Mouse (Mus musculus) left cerebral cortex, adult 2 months (tissue): ENCODE data around the gene Coa4. TPM values are rescaled to one million over a fixed set of nuclear protein-coding genes. Genes with fewer than 3 reads are reported as not detected.

Experiments used
- DNase-seq, 2 experiments: peaks; one replicate each; pipeline ENCODE4 v3.0.0; 2021 to 2022; ENCODE audit warnings: low spot score in 2 of 2, mixed read lengths in 1 of 2; ENCODE audit errors: extremely low spot score in 1 of 2
- H3K27ac ChIP-seq: fragments of 200-600 bp; 2 replicates; pipeline ENCODE4 v1.8.1; 2022
- H3K4me3 ChIP-seq: fragments of 200-600 bp; 2 replicates; pipeline ENCODE4 v1.8.1; 2022
- CTCF ChIP-seq: fragments of 200-600 bp; IDR thresholded peaks from 2 replicates; pipeline ENCODE4 v1.8.1; 2022; ENCODE audit warnings: antibody characterized with exemption, mild to moderate bottlenecking, moderate library complexity
- intact Hi-C: fragments of 180-260 bp; cut with DNase I; formaldehyde crosslinking; loops from one replicate; pipeline ENCODE4 v1.15.1; 2025
- total RNA-seq, 2 experiments: library from RNA; stranded (reverse); gene quantifications; 2 replicates each; pipeline ENCODE4 v1.2.3; 2021

Coa4 gene
- total RNA-seq, 2 experiments from 2014 or later: 9.3 to 12.3 TPM

GRCm38 (mm10) chr7:100496791-100497190 is 40.1 kb upstream of the Coa4 start:
- no peak for DNase-seq
- TF ChIP-seq CTCF: no peak
- H3K27ac ChIP-seq: no peak overlapping the region; the same call in 1 of the 2 replicates
- intact Hi-C loops: no loop called here
- H3K4me3 ChIP-seq: no peak overlapping the region

- intact Hi-C loops: no loop called here
- no peak overlapping the region for H3K4me3 ChIP-seq
- no peak for DNase-seq
- no peak for TF ChIP-seq CTCF
- no peak overlapping the region for H3K27ac ChIP-seq
These were observed 39.5 kb upstream of the Coa4 start for GRCm38 (mm10) chr7:100497402-100497801.

- H3K4me3 ChIP-seq: no peak overlapping the region
- intact Hi-C loops: no loop called here
- H3K27ac ChIP-seq: no peak overlapping the region
- no peak for TF ChIP-seq CTCF
- no peak for DNase-seq
These were observed 38.9 kb upstream of the Coa4 start for GRCm38 (mm10) chr7:100497982-100498381.

GRCm38 (mm10) chr7:100499465-100499864 is 37.4 kb upstream of the Coa4 start:
- DNase-seq: no peak
- intact Hi-C loops: no loop called here
- no peak for TF ChIP-seq CTCF
- H3K27ac ChIP-seq: no peak overlapping the region
- no peak overlapping the region for H3K4me3 ChIP-seq

GRCm38 (mm10) chr7:100500276-100500977 is 36.4 kb upstream of the Coa4 start:
- H3K4me3 ChIP-seq: no peak overlapping the region
- no peak for DNase-seq
- TF ChIP-seq CTCF: no peak
- no peak overlapping the region for H3K27ac ChIP-seq
- intact Hi-C loops: no loop called here

GRCm38 (mm10) chr7:100501027-100501843 is 35.6 kb upstream of the Coa4 start:
- no peak for DNase-seq
- intact Hi-C loops: no loop called here
- Histone ChIP-seq H3K27ac (no peak overlapping the region), H3K4me3 (no peak overlapping the region)
- no peak for TF ChIP-seq CTCF

GRCm38 (mm10) chr7:100501844-100502373 is 35.0 kb upstream of the Coa4 start:
- H3K4me3 ChIP-seq: no peak overlapping the region
- no peak for TF ChIP-seq CTCF
- intact Hi-C loops: no loop called here
- H3K27ac ChIP-seq: no peak overlapping the region
- no peak for DNase-seq

GRCm38 (mm10) chr7:100502374-100502922 is 34.4 kb upstream of the Coa4 start:
- H3K27ac ChIP-seq: no peak overlapping the region
- intact Hi-C loops: no loop called here
- no peak overlapping the region for H3K4me3 ChIP-seq
- no peak for TF ChIP-seq CTCF
- no peak for DNase-seq

- no peak for DNase-seq
- TF ChIP-seq CTCF: no peak
- Histone ChIP-seq H3K27ac (no peak overlapping the region), H3K4me3 (no peak overlapping the region)
- intact Hi-C loops: no loop called here
These were observed 33.8 kb upstream of the Coa4 start for GRCm38 (mm10) chr7:100503076-100503475.

GRCm38 (mm10) chr7:100504740-100505487 is 32.0 kb upstream of the Coa4 start:
- H3K27ac ChIP-seq: no peak overlapping the region
- no peak for TF ChIP-seq CTCF
- no peak overlapping the region for H3K4me3 ChIP-seq
- no peak for DNase-seq
- intact Hi-C loops: no loop called here

GRCm38 (mm10) chr7:100506494-100506893 is 30.4 kb upstream of the Coa4 start:
- Histone ChIP-seq H3K27ac (no peak overlapping the region), H3K4me3 (no peak overlapping the region)
- DNase-seq: no peak
- intact Hi-C loops: no loop called here
- TF ChIP-seq CTCF: no peak
